Mouse (Mus musculus): ENCODE results near the gene Sorcs2. TPM values are rescaled to one million over a fixed set of nuclear protein-coding genes. Genes with fewer than 3 reads are reported as not detected.

Gene Sorcs2
- total RNA-seq, 2 experiments from 2014 or later: 0.94 to 2.3 TPM

DNA sequence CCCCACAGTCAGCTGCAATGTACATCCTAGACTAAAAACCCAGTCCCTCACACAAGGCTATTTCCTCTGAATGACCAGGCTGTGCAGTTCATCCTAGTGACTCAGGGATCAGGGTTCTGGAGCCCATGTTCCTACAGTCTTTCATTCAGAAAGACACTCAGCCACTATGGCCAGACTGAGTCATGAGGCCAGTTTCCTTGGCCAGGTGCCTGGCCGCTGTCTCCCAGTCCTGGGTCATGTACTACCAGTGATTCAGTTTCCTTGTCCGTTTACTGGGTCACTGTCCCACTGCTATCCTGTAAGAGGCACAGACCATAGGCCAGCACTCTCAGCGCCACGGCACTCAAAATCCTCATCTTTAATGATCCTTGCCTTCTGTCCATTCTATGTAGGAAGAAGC lies 209.6 kb downstream of the Sorcs2 start:
- intact Hi-C loops (cut with DNase I): no loop called here
- no peak for TF ChIP-seq CTCF (IDR thresholded peaks at IDR 0.05)

GRCm38 (mm10) chr5:36186294-36187053 lies 211.5 kb downstream of the Sorcs2 start:
- H3K27ac ChIP-seq: no peak overlapping the region
- H3K4me3 ChIP-seq: no peak overlapping the region
- TF ChIP-seq CTCF (IDR thresholded peaks at IDR 0.05): no peak
- intact Hi-C loops (cut with DNase I): no loop called here
- DNase-seq: no peak

More for the DNA sequence above, 209.6 kb downstream of the Sorcs2 start:
- Histone ChIP-seq H3K4me3 (no peak overlapping the region), H3K27ac (no peak overlapping the region)
- peak; percentile 86 for DNase-seq

GRCm38 (mm10) chr5:36182326-36182725 lies 215.6 kb downstream of the Sorcs2 start:
- Histone ChIP-seq H3K27ac (no peak overlapping the region), H3K4me3 (no peak overlapping the region)
- no peak for TF ChIP-seq CTCF (IDR thresholded peaks at IDR 0.05)
- intact Hi-C loops (cut with DNase I): no loop called here
- DNase-seq: no peak

- no peak for TF ChIP-seq CTCF (IDR thresholded peaks at IDR 0.05)
- no peak overlapping the region for H3K4me3 ChIP-seq
- no peak overlapping the region for H3K27ac ChIP-seq
- intact Hi-C loops (cut with DNase I): no loop called here
- no peak for DNase-seq
Observed at GRCm38 (mm10) chr5:36179708-36180107, 218.2 kb downstream of the Sorcs2 start.

DNA sequence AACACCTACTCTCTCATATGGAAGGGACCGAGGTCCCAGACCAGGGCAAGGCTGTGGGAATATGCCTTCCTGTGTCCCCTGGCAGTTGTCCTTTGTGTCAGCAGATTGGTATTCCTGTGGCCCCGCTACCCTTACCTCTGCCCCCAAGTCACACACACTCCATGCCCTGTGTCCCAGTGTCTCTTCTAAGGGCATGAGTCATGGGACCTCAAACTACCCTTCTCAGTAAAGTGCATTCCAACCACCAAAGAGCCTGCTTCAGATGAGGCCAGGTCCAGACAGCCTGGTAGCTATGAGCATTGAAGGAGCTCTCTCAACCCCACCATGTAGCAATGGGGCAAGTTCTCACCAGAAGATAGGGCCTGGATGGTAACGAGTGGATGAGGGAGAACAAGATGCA lies 219.2 kb downstream of the Sorcs2 start:
- Histone ChIP-seq H3K27ac (no peak overlapping the region), H3K4me3 (no peak overlapping the region)
- intact Hi-C loops (cut with DNase I): no loop called here
- DNase-seq: no peak
- TF ChIP-seq CTCF (IDR thresholded peaks at IDR 0.05): no peak

- no peak for TF ChIP-seq CTCF (IDR thresholded peaks at IDR 0.05)
- no peak overlapping the region for H3K27ac ChIP-seq
- no peak overlapping the region for H3K4me3 ChIP-seq
- intact Hi-C loops (cut with DNase I): no loop called here
- DNase-seq: no peak
Observed at GRCm38 (mm10) chr5:36178215-36178614, 219.7 kb downstream of the Sorcs2 start.

GRCm38 (mm10) chr5:36176873-36177272 lies 221.1 kb downstream of the Sorcs2 start:
- intact Hi-C loops (cut with DNase I): no loop called here
- Histone ChIP-seq H3K4me3 (no peak overlapping the region), H3K27ac (no peak overlapping the region)
- TF ChIP-seq CTCF (IDR thresholded peaks at IDR 0.05): no peak
- no peak for DNase-seq

DNA sequence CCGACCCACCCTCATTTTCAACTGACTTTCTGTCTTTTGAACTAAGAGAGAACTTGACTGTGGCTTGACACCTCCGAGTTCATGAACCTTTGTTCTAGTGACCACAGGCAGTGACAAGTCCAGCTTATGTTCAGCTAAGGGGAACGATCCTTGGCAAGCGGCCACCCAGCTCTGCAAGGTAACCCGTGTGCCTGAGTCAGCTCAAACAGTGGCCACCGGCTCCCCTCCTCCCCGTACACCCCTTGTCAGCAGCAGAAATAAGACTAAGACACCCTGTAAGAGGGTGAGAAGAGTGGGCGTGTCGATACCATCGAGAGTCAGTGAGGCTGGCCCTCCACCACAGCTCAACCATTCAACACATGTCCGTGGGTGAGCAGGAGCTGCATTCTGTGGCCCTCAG lies 221.5 kb downstream of the Sorcs2 start:
- no peak overlapping the region for H3K4me3 ChIP-seq
- peak; percentile 59 for DNase-seq
- no peak overlapping the region for H3K27ac ChIP-seq
- no peak for TF ChIP-seq CTCF (IDR thresholded peaks at IDR 0.05)
- intact Hi-C loops (cut with DNase I): no loop called here

GRCm38 (mm10) chr5:36174569-36175115 lies 223.3 kb downstream of the Sorcs2 start:
- Histone ChIP-seq H3K4me3 (no peak overlapping the region), H3K27ac (no peak overlapping the region)
- intact Hi-C loops (cut with DNase I): no loop called here
- no peak for TF ChIP-seq CTCF (IDR thresholded peaks at IDR 0.05)
- DNase-seq: no peak

GRCm38 (mm10) chr5:36168963-36169650 lies 228.8 kb downstream of the Sorcs2 start:
- TF ChIP-seq CTCF (IDR thresholded peaks at IDR 0.05): peak; percentile 13; the same call in 1 of the 2 replicates
- Histone ChIP-seq H3K27ac (peak overlapping the region; percentile 85), H3K4me3 (peak overlapping the region; percentile 62)
- intact Hi-C loops (cut with DNase I): no loop called here
- DNase-seq: peak; percentile 85

DNA sequence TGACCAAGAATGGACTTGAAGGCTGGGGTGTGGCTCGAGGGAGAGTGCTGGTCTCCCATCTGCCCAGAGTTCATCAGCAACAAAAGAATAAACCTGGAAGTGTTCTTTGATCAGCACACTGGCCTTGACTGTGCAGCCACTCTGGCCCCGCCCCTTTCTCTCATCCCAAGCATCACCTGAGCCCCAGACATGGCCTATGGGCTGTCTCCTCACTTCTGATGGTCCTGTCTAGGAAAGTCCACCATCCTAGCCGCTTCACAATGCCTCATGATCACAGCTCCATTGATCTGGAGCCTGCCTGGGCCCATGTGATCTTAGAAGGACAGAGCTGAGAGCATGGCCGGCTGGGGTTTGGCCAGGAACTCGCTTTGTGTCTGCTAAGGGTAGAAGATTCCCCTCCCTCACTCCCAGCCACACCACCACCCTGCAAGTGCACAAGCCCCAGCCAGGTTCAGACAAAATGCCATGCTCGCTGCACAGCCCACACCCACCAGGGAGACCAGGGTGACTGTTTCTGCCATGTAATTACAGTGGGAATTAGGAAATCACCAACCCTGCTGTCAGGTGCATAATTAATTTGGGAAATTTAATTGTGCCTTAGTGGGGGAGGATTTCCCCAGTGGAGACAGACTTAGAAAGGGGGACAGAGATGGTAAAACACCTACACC lies 231.5 kb downstream of the Sorcs2 start:
- intact Hi-C loops (cut with DNase I): no loop called here
- H3K4me3 ChIP-seq: no peak overlapping the region
- DNase-seq: no peak
- no peak overlapping the region; the same call in 1 of the 2 replicates for H3K27ac ChIP-seq
- TF ChIP-seq CTCF (IDR thresholded peaks at IDR 0.05): no peak

DNA sequence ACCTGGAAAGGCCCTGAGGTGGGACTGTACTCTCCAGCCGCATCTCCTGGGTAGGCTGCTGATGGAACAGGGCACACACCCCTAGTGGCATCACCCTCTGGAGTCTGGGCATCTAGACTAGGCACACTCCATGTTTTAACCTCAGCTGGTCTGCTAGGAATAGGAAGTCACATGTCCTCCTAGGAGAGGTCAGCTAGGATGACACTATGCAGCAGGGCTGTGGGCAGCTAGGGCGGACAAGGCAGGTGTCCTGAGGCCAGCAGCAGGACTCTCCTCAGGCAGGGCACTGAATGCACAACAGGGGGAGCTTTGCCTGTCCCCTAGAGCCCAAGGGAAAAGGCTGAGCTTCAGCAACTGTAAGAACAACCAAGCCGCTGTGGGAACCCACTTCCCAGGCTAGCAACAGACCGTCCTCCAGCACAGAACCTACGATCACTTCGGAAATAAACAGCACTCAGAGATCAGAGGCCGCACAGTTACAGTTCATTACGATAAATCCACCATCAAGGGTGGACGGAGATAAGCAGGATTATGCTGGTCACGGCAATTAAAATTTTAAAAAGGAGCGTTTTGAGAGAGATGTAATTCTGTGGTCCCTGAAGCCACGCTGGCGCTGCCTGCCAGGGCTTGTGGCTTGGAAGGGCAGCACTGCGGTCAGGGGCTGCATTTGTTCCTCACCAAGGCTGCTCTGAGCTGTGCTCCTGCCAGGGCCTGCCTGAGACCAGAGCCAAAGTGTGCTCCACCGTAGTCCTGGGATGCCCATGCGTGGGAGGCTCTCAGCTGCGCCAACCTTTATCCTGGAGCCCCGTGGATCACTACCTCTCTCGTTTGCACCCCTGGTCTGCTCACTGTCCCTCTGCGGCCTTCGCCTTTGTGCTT lies 232.3 kb downstream of the Sorcs2 start:
- Histone ChIP-seq H3K27ac (peak overlapping the region; percentile 43), H3K4me3 (no peak overlapping the region)
- DNase-seq: peak; percentile 51
- intact Hi-C loops (cut with DNase I): no loop called here
- TF ChIP-seq CTCF (IDR thresholded peaks at IDR 0.05): 0 out of 2 replicates have a peak, but pooled peaks have one; percentile 4
